Mouse (Mus musculus): ENCODE results near the gene Lrrc26. TPM values are rescaled to one million over a fixed set of nuclear protein-coding genes. Genes with fewer than 3 reads are reported as not detected.
A peak's percentile ranks its signal among the peaks of the same experiment; 100 is the strongest.

The Lrrc26 gene
- polyA plus RNA-seq, 1 experiment, result not detected

- TF ChIP-seq POLR2A (IDR thresholded peaks at IDR 0.05; ENCODE audit: extremely low read depth, insufficient read depth, low read length), result no peak
- H3K27ac ChIP-seq (ENCODE audit: insufficient read depth, low read length), result no peak overlapping the region
- H3K4me1 ChIP-seq (ENCODE audit: control insufficient read depth, insufficient read depth, low read length), result peaks cover 6% of the 10 kb centered on the region; the same call in 1 of the 2 replicates
- H3K4me3 ChIP-seq (ENCODE audit: insufficient read depth, low read length), result no peak overlapping the region; the same call in 1 of the 2 replicates
Measured at GRCm38 (mm10) chr2:25305587-25306359, 16.1 kb downstream of the Lrrc26 start.

GRCm38 (mm10) chr2:25310180-25310579, 20.5 kb downstream of the Lrrc26 start:
- Histone ChIP-seq H3K4me3 (ENCODE audit: insufficient read depth, low read length) (no peak overlapping the region), H3K27ac (ENCODE audit: insufficient read depth, low read length) (no peak overlapping the region), H3K4me1 (ENCODE audit: control insufficient read depth, insufficient read depth, low read length) (peaks cover 13% of the 10 kb centered on the region)
- TF ChIP-seq CTCF (IDR thresholded peaks at IDR 0.05; ENCODE audit: extremely low read depth, insufficient read depth, low read length), result no peak
- no peak for TF ChIP-seq POLR2A (IDR thresholded peaks at IDR 0.05; ENCODE audit: extremely low read depth, insufficient read depth, low read length)

GRCm38 (mm10) chr2:25310969-25311368, 21.3 kb downstream of the Lrrc26 start:
- peaks cover 8% of the 10 kb centered on the region for H3K4me1 ChIP-seq (ENCODE audit: control insufficient read depth, insufficient read depth, low read length)
- no peak overlapping the region for H3K27ac ChIP-seq (ENCODE audit: insufficient read depth, low read length)
- H3K4me3 ChIP-seq (ENCODE audit: insufficient read depth, low read length), result no peak overlapping the region
- TF ChIP-seq CTCF (IDR thresholded peaks at IDR 0.05; ENCODE audit: extremely low read depth, insufficient read depth, low read length) (no peak), POLR2A (IDR thresholded peaks at IDR 0.05; ENCODE audit: extremely low read depth, insufficient read depth, low read length) (no peak)

- H3K4me3 ChIP-seq (ENCODE audit: insufficient read depth, low read length), result no peak overlapping the region
- peaks cover 10% of the 10 kb centered on the region for H3K4me1 ChIP-seq (ENCODE audit: control insufficient read depth, insufficient read depth, low read length)
- TF ChIP-seq POLR2A (IDR thresholded peaks at IDR 0.05; ENCODE audit: extremely low read depth, insufficient read depth, low read length) (no peak), CTCF (IDR thresholded peaks at IDR 0.05; ENCODE audit: extremely low read depth, insufficient read depth, low read length) (no peak)
- H3K27ac ChIP-seq (ENCODE audit: insufficient read depth, low read length), result no peak overlapping the region
Measured at GRCm38 (mm10) chr2:25311491-25311891, 21.8 kb downstream of the Lrrc26 start.

GRCm38 (mm10) chr2:25318119-25318966, 28.6 kb downstream of the Lrrc26 start:
- H3K4me1 ChIP-seq (ENCODE audit: control insufficient read depth, insufficient read depth, low read length), result peaks cover 5% of the 10 kb centered on the region

GRCm38 (mm10) chr2:25318971-25319773, 29.5 kb downstream of the Lrrc26 start, which contains the start of gene Grin1:
TSS of gene Grin1 (minus strand) at chr2:25319187.
- H3K27ac ChIP-seq (ENCODE audit: insufficient read depth, low read length), result peak within 1 kb of the TSS; percentile 91
- H3K4me3 ChIP-seq (ENCODE audit: insufficient read depth, low read length), result peak within 1 kb of the TSS; percentile 85
- peaks cover 3% of the 10 kb centered on the region for H3K4me1 ChIP-seq (ENCODE audit: control insufficient read depth, insufficient read depth, low read length)
- TF ChIP-seq POLR2A (IDR thresholded peaks at IDR 0.05; ENCODE audit: extremely low read depth, insufficient read depth, low read length) (peak; percentile 97), CTCF (IDR thresholded peaks at IDR 0.05; ENCODE audit: extremely low read depth, insufficient read depth, low read length) (no peak)

More at GRCm38 (mm10) chr2:25318119-25318966, 28.6 kb downstream of the Lrrc26 start:
- peak overlapping the region; percentile 85 for H3K4me3 ChIP-seq (ENCODE audit: insufficient read depth, low read length)
- H3K27ac ChIP-seq (ENCODE audit: insufficient read depth, low read length), result peak overlapping the region; percentile 91
- no peak for TF ChIP-seq CTCF (IDR thresholded peaks at IDR 0.05; ENCODE audit: extremely low read depth, insufficient read depth, low read length)
- peak; percentile 40; the same call in 1 of the 2 replicates for TF ChIP-seq POLR2A (IDR thresholded peaks at IDR 0.05; ENCODE audit: extremely low read depth, insufficient read depth, low read length)

- no peak for TF ChIP-seq CTCF (IDR thresholded peaks at IDR 0.05; ENCODE audit: extremely low read depth, insufficient read depth, low read length)
- TF ChIP-seq POLR2A (IDR thresholded peaks at IDR 0.05; ENCODE audit: extremely low read depth, insufficient read depth, low read length), result no peak
- H3K27ac ChIP-seq (ENCODE audit: insufficient read depth, low read length), result no peak overlapping the region
Measured at GRCm38 (mm10) chr2:25320084-25320483, 30.4 kb downstream of the Lrrc26 start.

GRCm38 (mm10) chr2:25326036-25326435, 36.3 kb downstream of the Lrrc26 start:
- Histone ChIP-seq H3K27ac (ENCODE audit: insufficient read depth, low read length) (no peak overlapping the region), H3K4me1 (ENCODE audit: control insufficient read depth, insufficient read depth, low read length) (no peaks in the 10 kb centered on the region), H3K4me3 (ENCODE audit: insufficient read depth, low read length) (no peak overlapping the region)
- TF ChIP-seq POLR2A (IDR thresholded peaks at IDR 0.05; ENCODE audit: extremely low read depth, insufficient read depth, low read length), result no peak
- TF ChIP-seq CTCF (IDR thresholded peaks at IDR 0.05; ENCODE audit: extremely low read depth, insufficient read depth, low read length), result no peak

More at GRCm38 (mm10) chr2:25320084-25320483, 30.4 kb downstream of the Lrrc26 start:
- Histone ChIP-seq H3K4me1 (ENCODE audit: control insufficient read depth, insufficient read depth, low read length) (peaks cover 3% of the 10 kb centered on the region), H3K4me3 (ENCODE audit: insufficient read depth, low read length) (no peak overlapping the region)

GRCm38 (mm10) chr2:25328440-25328839, 38.7 kb downstream of the Lrrc26 start:
- H3K4me1 ChIP-seq (ENCODE audit: control insufficient read depth, insufficient read depth, low read length), result peaks cover 2% of the 10 kb centered on the region; the same call in 1 of the 2 replicates
- TF ChIP-seq CTCF (IDR thresholded peaks at IDR 0.05; ENCODE audit: extremely low read depth, insufficient read depth, low read length), result peak; percentile 55
- no peak for TF ChIP-seq POLR2A (IDR thresholded peaks at IDR 0.05; ENCODE audit: extremely low read depth, insufficient read depth, low read length)
- H3K4me3 ChIP-seq (ENCODE audit: insufficient read depth, low read length), result no peak overlapping the region
- H3K27ac ChIP-seq (ENCODE audit: insufficient read depth, low read length), result no peak overlapping the region

Measured in cortical plate, adult 2 months (tissue).